Mouse (Mus musculus): ENCODE measurements at regions not wholly inside any gene's neighbourhood (a gene's known extent, or its start where the extent isn't known, plus 50 kb on each side); places are given as distances from the start of the nearest gene placed in this dataset.
A peak's percentile ranks its signal among the peaks of the same experiment; 100 is the strongest.
"Not testable (repeated sequence)": the region's sequence is repeated elsewhere in the genome, so short reads cannot be mapped to it uniquely, and the experiment has no call there.

DNA sequence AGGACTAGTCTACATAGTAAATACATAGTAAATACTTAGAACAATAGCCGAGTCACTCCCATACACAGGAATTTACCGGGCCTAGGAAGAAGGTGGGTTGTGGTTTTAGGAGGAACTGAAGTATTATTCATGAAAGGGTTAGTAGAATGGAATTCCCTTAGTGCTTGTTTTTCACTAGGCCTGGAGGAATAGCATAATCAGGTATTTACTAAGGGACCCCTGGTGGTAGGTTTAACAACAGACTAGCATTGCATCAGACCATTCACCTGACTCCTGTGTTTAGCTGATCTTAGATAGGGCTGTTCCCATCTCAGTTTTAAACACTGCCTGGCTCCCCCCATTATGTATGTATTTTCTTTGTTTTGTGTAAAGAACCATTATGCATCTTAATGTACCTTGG is 339.0 kb downstream of the Dync2h1 start:
- DNase-seq: not testable (repeated sequence)

DNA sequence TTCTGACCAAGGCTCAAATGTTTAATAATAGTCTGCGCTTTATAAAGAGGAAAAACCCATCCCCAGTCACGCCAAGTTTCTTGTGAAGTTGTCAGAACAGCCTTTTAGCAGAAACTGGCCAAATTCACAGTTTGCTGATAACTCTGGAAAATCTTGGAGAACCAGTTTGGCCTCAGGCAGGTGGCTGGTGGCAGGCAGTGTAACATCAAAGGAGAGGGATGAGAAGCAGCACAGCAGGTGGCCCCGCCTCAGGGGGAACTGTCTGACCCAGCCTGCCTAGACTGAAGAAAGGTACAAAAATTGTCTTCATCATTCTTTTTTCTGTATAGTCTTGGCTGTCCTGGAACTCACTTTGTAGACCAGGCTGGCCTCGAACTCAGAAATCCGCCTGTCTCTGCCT is 349.3 kb downstream of the Dync2h1 start:
- DNase-seq: peak; percentile 4 to 13

DNA sequence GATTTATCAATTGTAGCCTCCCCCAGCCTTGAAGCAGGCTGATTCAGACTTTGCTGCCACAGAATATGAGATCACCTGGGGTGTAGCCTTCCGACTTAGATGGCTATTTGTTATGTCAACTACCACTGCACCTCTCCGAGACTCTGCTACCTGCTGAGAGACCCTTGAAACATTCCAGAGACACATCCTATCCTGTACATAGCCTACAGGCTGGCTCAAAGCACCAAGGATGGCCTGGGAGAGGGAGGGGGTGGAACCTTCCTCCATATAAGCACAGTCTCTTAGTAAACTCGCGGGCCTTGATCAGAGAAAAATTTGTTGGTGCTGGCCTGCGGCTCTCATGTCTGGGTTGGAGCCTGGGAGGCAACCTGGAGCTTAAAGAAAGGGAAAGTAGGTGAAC is 349.8 kb downstream of the Dync2h1 start:
- no peak for DNase-seq

DNA sequence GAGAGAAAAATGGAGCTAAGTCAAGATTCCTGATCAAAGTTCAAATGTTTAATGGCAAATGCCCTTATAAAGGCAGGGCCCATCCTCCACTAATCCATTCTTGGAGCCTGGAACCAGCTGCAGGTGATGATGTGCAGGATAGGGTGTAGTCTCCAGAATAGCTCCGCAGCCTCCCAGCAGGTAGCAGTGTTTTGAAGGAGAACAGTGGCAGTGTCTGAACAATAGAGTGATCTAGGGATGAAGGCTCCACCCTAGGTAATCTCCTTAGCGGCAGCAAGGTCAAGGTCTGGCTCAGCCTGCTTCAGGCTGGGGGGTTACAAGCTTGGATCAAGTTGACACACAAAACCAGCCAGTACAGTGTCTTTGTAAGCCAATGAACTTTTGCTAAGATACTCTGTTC is 351.4 kb downstream of the Dync2h1 start:
- no peak for DNase-seq

DNA sequence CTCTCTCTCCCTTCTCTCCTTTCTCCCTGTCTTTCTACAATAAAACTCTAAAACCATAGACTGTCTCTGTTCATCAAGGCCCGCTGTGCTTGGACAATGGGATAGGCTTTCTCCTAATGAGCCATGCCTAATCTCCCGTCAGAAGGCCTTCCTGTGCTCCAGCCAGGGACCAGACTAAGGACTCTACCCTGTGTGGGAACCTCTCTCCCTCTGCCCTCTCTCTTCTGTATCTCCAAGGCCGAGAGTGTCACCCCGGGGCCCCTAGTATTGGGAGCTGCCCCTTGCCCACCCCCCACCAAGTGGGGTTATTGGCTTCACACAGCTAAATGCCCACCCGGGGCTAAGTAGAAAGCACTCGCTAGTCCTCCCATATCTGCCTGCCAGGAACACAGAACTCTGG is 352.6 kb downstream of the Dync2h1 start:
- not testable (repeated sequence) for DNase-seq

DNA sequence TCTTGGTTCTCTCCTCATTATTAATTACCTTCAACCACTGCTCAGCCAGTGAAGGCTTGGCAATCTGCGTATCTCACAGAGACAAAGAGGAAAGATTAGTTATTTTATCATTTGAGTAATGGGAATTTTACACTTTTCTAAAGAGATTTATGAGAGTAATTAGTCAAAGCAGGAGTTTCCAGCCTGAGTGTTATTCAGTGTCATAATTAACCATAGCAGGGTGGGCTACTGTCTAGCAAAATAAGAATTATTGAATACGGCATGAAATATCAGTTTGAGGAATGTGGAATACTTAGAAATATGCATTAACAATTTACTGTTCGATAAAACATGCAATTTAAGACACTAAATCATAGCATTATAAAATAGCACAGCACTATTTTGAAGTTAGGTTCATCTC is 357.7 kb downstream of the Dync2h1 start:
- no peak for DNase-seq

DNA sequence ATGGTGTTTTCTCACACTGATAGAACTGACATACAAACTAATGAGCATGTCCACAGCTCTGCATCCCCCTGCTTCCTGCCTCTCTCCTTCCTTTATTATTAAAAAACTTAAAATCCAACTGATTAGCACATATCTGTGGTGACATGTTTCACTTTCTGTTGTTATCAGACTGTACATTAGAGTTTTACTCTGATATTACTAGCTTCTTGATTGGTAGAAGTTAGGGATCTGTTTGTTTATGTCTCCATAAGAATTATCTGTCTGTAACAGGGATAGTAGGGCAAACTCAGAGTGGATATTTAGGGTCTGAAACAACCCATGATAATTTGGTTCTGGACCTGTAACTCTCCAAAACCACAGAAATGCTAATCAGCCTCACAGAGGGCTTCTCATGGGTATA is 358.6 kb downstream of the Dync2h1 start:
- DNase-seq: no peak

DNA sequence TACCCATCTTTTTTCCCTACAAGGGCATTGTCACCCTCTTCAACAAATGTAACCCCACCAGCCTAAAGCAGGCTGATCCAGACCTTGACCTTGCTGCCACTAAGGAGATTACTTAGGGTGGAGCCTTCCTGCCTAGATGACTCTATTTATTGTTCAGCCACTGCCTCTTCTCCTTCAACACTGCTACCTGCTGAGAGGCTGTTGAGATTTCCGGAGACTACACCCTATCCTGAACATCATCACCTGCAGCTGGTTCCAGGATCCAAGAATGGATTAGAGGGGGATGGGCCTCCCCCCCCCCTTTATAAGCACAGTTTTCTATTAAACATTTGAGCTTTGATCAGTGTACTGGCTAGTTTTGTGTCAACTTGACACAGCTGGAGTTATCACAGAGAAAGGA is 360.3 kb downstream of the Dync2h1 start:
- DNase-seq: not testable (repeated sequence)

DNA sequence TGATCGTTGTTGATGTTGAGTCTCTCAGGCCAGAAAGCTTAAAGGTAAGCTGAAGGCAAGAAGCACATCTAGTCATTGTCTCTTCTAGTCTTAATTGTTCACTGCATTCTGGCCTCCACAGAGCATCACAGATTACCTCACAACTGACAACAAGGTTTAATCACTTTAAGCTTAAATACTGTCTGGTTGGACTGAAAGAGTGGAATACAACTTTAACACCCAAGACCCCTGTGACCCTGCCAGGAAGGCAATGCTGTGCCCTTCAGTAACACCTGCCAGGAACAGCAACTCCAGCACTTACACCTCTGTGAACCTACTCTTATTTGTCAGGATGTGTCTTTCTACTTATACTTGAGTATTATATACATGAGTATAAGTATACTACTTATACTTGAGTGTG is 360.7 kb downstream of the Dync2h1 start:
- DNase-seq: no peak

DNA sequence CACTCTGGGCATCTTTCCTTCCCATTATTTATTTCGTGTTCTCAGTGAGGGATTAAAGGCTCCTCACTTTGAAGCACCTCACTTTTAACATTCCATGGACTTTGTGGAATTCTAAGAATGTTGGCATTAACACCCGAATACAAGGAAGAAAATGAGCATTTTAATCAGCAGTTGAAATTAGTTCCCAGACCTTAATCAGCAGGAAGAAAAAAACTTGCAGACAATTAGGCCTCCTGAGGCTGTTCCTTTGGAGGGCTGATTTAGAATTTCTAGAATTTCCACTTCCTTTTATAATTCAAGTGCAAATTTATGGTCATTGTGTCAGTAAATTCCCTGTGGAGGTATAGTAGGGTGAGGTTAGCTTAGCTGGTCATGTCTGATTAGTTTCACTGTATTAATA is 407.6 kb downstream of the Dync2h1 start:
- no peak for DNase-seq

DNA sequence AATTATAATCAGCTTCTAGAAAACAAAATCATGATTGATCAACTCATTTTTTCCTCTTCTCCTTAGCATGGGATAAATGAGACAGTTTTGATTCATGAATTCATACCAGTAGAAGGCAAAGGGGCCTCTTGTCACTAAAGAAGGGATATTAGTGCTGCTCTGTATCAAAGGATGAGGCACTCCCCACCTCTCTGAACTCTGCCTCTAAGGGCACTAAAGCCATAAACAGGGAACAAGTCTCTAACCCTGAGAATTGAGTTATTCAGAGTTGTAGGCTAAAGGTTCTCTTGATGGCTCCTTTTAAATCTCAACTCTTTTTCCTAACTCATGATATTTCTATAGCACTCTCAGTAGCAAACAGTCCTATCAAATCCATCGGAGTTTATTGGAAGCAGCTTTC is 442.8 kb downstream of the Dync2h1 start:
- DNase-seq: no peak

DNA sequence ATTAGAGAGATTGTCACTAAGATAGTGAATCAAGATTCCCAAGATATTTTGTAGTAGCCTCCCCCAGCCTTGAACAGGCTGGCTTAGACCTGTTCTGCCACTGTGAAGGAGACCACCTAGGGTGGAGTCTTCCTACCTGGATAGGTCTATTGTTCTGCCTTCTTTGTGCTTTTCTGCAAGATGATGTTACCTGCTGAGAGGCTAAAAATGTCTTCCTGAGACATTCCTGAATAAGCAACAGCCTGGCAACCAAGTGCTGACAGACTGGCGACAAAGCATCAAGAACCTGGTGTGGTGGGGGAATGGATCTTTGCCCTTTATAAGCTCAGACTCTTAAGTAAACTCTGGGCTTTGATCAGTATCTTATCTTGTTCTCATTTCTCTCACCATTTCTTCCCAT is 447.8 kb downstream of the Dync2h1 start:
- DNase-seq: no peak

DNA sequence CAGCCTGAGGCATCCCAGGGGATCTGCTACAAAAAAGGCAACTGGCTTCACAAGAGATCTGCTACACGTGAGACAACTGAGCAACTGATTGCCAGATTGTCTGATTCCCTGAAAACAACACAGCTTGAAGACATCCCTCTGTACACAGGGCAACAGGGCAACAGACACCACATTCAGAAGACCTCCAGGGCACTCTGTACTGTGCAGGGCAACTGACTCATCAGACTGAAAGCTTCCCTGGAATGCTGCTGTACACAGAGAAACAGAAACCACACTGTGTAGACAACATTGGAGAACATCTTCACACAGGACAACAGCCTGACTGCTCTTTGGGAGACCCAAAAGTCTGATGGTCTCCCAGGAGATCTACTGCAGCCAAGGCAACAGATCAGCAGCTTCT is 456.8 kb upstream of the Ddi1 start:
- no peak for DNase-seq

DNA sequence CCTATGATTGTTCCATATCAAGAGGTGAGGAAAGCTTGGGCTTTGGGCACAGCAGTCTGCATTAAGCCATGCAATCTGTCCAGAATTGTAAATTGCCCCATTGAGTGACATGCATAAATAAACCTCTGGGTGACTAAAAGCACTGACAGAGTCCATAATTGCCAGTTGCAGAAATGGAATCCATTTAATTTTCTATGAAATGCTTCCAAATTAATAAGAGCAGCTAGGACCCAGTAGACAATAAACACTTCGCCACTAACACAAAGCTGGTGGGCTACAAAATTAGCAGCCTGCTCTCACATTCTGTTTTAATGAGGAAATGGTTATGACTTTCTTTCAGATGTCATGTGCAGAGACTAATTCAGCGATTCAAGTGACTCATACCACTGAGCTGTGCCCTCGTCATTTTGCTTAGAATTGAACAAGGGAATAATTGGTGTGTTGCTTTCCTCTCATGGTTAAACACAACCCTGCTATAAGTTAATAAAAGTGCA is 407.6 kb upstream of the Ddi1 start:
- DNase-seq: no peak

DNA sequence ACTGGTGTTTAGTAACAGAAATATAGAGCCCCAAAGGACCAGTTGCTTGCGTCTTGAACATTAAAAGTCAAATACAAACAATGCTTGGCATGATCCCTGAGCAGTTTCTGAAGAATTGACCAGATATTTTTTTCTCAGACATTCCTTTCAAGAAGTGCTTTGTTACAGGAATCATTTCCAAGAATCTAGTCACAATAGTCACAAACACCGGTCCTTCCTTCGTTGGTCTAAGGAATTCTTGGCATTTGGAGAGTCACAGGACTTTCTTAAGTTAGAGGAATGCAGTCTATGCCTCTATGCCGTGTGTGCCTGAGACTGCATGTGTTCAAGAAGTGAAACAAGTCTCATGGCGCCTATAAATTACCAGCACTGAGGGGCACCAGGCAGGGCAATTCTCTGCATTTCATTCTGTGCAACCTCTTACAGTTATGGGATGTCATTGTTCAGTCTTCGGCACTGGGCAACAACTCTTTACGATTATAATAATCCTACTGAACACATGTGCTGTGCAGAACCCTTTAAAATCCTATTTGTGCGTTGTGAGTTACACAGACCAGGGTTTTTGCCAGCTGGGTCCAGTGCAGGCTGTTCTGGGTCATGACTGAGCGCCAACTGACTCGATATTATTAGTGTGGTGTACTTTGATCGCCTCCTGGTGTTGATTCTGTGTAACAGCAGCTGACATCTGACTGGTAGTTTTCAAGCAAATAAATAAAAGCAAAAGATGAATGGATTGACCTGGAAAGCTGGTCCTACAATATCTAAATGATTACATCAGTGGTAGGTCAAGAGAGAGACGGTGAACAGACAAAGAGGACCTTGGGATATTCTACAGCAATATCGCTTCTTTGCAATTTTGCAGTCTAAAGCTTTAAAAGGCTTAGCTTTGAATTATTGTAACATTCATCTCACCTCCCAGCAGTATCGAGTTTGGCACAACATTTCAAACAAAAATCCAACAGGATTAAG is 398.6 kb upstream of the Ddi1 start:
- DNase-seq: peak; percentile 93 to 95

DNA sequence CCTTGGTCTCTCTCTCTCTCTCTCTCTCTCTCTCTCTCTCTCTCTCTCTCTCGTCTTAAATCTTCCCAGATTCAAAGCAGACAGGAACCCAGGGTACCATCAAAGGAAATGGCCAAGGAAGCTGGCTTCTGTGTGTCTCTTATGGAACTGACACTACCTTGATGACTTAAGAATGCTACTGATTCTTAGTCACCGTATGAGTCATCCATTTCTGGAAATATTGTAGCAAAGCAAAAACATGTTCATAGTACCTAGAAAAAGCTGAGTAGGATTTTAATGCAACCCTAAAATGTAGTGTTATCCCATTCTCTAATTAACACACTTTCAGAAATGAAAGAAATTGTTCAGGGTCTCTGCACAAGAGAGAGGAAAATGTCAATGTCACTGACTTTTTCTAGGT is 396.0 kb upstream of the Ddi1 start:
- no peak for DNase-seq

DNA sequence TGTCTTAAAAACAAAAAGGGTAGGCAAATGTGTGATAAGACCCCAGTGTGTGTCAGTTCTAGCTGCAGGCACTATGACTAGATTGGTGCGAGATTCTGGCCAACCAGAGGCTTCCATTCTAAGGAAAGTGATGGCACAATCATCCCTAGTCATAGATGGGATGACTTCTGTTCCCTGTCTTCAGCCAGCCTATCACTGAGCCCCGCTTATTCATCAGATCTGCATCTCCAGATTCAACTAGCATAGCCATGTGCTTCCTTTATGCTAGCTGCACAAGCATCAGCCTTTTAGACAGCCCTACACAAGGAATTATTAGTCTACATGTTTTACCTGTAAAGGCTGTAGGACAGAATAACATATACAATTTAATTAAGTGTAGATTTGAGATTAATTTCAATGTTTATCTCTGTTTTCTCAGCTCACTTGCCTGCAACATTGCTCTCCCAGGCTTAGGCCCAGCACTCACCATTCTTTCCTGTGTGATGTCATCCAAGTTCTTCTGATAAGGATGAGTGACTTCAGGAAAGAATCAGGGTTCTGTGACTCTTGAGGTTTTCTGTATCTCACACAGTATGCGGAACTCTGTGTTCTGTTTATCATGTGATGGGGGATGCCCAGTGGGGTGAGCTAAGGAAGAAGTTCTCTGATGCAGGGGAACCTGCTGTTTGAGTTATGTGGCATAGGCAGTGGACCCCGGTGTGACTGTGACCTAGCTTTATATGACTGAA is 382.8 kb upstream of the Ddi1 start:
- no peak for DNase-seq

DNA sequence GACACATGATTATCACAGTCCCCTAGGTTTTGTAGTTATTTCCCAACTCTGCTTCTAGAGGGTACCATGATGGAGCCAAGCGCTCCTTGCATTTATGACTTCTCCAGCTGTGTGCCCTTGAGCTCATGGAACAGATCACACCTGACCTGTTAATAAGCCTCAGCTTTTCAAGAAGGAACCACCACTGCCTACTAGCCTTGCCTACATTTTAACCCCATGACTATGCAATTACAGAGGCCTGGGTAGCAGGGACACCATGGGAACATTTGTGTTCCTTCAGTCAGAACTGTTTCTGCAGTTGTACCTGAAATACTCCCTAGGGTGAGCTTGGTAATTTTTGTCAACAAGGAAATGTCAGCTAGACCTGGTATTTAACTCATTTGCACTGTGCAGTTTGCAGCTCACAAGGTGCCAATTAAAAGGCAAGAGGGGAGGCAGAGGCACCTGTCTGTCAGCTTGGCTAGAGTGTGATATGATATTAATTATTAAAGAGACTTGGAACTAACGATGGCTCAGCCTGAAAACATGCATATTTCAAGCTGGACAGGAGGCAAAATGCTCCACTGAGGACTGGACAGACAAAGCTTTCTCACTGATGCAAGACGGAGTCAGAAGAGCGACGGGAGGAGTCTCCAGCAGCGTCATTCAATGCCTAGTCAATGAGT is 382.1 kb upstream of the Ddi1 start:
- DNase-seq: no peak

DNA sequence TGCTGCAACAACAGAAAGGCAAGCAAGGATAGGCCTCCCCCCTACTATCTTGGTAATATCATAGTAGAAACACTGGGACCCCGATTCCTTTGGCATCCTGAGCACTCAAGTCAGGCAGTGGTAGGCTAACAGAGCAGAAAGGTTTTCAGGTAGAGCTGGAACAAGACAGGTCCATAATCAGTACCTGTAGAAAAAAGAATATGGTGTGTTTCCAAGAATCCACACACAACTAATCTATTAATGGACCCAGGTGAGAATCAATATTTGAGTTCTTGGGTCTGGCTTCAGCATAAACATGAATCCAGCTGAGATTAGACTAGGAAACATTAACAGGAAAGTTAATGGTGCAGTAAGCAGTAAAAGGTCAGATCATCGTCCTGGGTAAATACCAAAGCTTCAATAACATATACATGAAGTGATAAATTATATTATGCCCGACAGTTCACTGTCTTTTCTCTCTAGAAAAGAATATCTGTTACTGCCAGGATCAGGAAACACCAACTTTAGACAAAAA is 376.2 kb upstream of the Ddi1 start:
- DNase-seq: no peak

DNA sequence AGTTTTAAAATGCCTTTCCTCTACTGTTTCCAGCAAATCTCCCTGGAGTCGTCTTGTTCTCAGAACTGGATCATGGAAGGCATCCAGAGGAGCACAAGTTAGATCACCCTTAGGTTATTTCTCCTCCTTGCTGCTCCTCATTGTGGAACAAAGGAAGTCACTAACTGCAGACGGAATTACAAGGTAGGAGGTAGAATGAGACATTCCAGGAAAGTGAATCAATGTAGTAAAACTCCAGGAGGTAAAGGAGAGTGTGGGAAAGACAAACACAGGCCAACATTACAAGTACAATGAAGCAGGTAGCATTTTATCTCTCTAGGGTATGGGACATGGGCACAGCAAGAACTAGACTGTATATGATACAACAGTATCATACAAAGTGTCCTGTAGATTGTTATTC is 375.7 kb upstream of the Ddi1 start:
- no peak for DNase-seq

DNA sequence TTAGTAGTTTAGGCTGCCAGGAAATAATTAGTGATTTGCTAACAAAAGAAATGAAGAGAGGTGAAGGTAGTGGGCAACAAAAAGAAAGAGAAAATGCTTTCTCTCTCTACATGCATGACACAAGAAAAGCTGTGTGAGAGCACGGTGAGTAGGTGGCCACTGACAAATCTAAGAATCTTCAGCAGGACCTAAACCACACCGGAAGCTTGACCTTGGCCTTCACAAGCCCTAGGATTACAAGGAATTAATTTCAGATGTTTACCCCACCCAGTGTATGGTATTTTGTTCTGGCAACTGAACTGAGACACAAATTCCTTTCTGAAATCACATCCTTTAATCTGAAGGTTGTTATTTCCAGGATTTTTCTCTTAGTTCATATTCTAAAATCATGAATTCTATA is 347.5 kb upstream of the Ddi1 start:
- DNase-seq: no peak

DNA sequence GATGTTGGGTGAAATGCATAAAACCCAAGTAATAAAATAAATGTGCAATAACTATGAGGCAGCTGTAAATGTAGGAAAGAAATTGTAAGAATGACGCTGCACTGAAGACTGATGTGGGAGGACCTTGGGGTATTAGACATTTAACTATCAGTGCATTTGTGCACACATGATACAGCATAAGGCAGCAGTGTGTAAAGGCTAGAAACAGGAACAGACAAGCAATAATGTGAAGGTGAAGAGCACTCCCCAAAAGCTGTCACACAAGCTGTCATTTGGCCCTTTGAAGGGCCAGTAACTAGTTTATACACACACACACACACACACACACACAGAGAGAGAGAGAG is 339.6 kb upstream of the Ddi1 start:
- no peak for DNase-seq
